Mouse (Mus musculus): ENCODE measurements at regions not wholly inside any gene's neighbourhood (a gene's known extent, or its start where the extent isn't known, plus 50 kb on each side); places are given as distances from the start of the nearest gene placed in this dataset.

DNA sequence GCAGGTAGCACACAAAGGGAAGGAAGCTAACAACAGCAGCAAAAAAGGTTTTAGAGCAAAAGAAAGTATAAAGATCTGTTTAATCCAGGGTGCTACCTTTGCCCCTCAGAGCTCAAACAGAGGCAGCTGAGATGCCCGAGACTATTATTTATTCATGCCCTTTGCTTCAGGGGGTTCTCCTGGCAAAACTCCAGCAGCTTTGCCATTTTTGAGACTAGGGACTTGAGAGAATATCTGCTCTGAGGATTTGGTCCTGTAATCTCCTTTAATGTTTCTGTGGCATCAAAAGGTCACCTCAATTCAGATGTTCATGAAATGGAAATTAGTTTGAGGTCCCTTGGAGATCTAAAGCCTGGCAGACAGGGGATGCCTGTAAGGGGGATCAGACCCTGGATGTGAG, 116.1 kb downstream of the Atp6v1g3 start:
- Histone ChIP-seq H3K4me3 (ENCODE audit: insufficient read depth, low read depth, low read length) (no peak overlapping the region), H3K4me1 (ENCODE audit: control insufficient read depth, insufficient read depth, low read length) (no peaks in the 10 kb centered on the region), H3K27ac (ENCODE audit: insufficient read depth, low read depth, low read length) (no peak overlapping the region), H3K27me3 (replicated peaks; ENCODE audit: control insufficient read depth, insufficient read depth, low read length) (no peaks in the 10 kb centered on the region; the same call in 1 of the 2 replicates), H3K36me3 (ENCODE audit: control insufficient read depth, insufficient read depth, low read length) (no peaks in the 10 kb centered on the region)
- WGBS: 76% methylated on average over 1 of the region's 1 CpGs
- TF ChIP-seq CTCF (conservative IDR thresholded peaks at IDR 0.05; ENCODE audit: insufficient read depth, insufficient read length, low read depth, low read length) (no peak), POLR2A (IDR thresholded peaks at IDR 0.05; ENCODE audit: low read depth, low read length) (no peak)
- DNase-seq: no peak

DNA sequence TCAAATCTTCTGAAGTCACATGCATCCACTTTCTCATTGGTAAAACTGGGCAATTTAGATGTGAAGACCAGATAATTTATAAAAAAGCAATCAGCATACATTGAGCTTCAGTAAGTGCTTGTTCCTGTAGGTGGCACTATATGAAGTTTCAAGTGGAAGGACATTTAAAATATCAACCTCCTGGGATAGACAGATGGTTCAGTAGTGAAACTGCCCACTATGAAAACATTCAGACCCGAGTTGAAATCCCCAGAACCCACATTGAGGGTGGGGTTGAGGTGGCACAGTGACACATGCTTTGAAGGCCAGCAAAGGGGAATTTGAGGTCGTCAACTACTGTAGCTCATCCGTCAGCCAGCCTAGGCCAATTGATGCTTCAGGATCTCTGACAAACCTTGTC, 145.1 kb downstream of the Atp6v1g3 start:
- no peak for DNase-seq
- TF ChIP-seq POLR2A (IDR thresholded peaks at IDR 0.05; ENCODE audit: low read depth, low read length) (no peak), CTCF (conservative IDR thresholded peaks at IDR 0.05; ENCODE audit: insufficient read depth, insufficient read length, low read depth, low read length) (no peak)
- Histone ChIP-seq H3K4me1 (ENCODE audit: control insufficient read depth, insufficient read depth, low read length) (peaks cover 4% of the 10 kb centered on the region), H3K36me3 (ENCODE audit: control insufficient read depth, insufficient read depth, low read length) (no peaks in the 10 kb centered on the region), H3K27me3 (replicated peaks; ENCODE audit: control insufficient read depth, insufficient read depth, low read length) (no peaks in the 10 kb centered on the region), H3K27ac (ENCODE audit: insufficient read depth, low read depth, low read length) (peak overlapping the region; percentile 25; the same call in 1 of the 2 replicates), H3K4me3 (ENCODE audit: insufficient read depth, low read depth, low read length) (no peak overlapping the region)
- 66% methylated on average over 3 of the region's 3 CpGs for WGBS

GRCm38 (mm10) chr1:138427416-138427815, 153.9 kb downstream of the Atp6v1g3 start:
- H3K27ac ChIP-seq (ENCODE audit: insufficient read depth, low read depth, low read length): peak overlapping the region; percentile 71
- H3K36me3 ChIP-seq (ENCODE audit: control insufficient read depth, insufficient read depth, low read length): no peaks in the 10 kb centered on the region
- peak; percentile 82 for DNase-seq
- WGBS: 38% methylated on average over 2 of the region's 2 CpGs
- TF ChIP-seq CTCF (conservative IDR thresholded peaks at IDR 0.05; ENCODE audit: insufficient read depth, insufficient read length, low read depth, low read length): no peak
- TF ChIP-seq POLR2A (IDR thresholded peaks at IDR 0.05; ENCODE audit: low read depth, low read length): no peak
- no peaks in the 10 kb centered on the region for H3K27me3 ChIP-seq (replicated peaks; ENCODE audit: control insufficient read depth, insufficient read depth, low read length)
- H3K4me3 ChIP-seq (ENCODE audit: insufficient read depth, low read depth, low read length): no peak overlapping the region
- H3K4me1 ChIP-seq (ENCODE audit: control insufficient read depth, insufficient read depth, low read length): peaks cover 5% of the 10 kb centered on the region; the same call in 1 of the 2 replicates

Data from kidney, adult 2 months (tissue).